Mouse (Mus musculus): Measurements from ENCODE around the gene C3. TPM values are rescaled to one million over a fixed set of nuclear protein-coding genes. Genes with fewer than 3 reads are reported as not detected.

The C3 gene
- 48.2 TPM for polyA plus RNA-seq (2014; fragmentation: Illumina TruSeq; extraction: RNeasy Lipid Tissue Mini Kit (QIAGEN cat#74804); ENCODE audit: low read depth, low replicate concordance)

GRCm38 (mm10) chr17:57228014-57228413 lies at the start of gene C3:
Gene C3, minus strand, starts transcription at chr17:57228136.

GRCm38 (mm10) chr17:57249186-57250181 lies 21.5 kb upstream of the C3 start, which contains the start of gene Trip10:
Gene Trip10, plus strand, starts transcription at chr17:57249455.

GRCm38 (mm10) chr17:57248201-57248699 lies 20.3 kb upstream of the C3 start, which contains the start of gene Gpr108:
Gene Gpr108, minus strand, starts transcription at chr17:57248446.

GRCm38 (mm10) chr17:57194041-57194507 lies 33.9 kb downstream of the C3 start, which contains the start of gene Tnfsf14:
Gene Tnfsf14, minus strand, starts transcription at chr17:57194177.

Other genes with a start within 250 kb of the C3 start
- 34.9 TPM for gene Acer1, start 246.0 kb downstream of the C3 start, polyA plus RNA-seq (2014; fragmentation: Illumina TruSeq; extraction: RNeasy Lipid Tissue Mini Kit (QIAGEN cat#74804); ENCODE audit: low read depth, low replicate concordance)
- gene Clpp, start 237.8 kb downstream of the C3 start, polyA plus RNA-seq (2014; fragmentation: Illumina TruSeq; extraction: RNeasy Lipid Tissue Mini Kit (QIAGEN cat#74804); ENCODE audit: low read depth, low replicate concordance), result 1.6 TPM
- 3.2 TPM for gene Alkbh7, start 230.8 kb downstream of the C3 start, polyA plus RNA-seq (2014; fragmentation: Illumina TruSeq; extraction: RNeasy Lipid Tissue Mini Kit (QIAGEN cat#74804); ENCODE audit: low read depth, low replicate concordance)
- not detected for gene Pspn, start 228.1 kb downstream of the C3 start, polyA plus RNA-seq (2014; fragmentation: Illumina TruSeq; extraction: RNeasy Lipid Tissue Mini Kit (QIAGEN cat#74804); ENCODE audit: low read depth, low replicate concordance)
- gene Gtf2f1, start 216.8 kb downstream of the C3 start, polyA plus RNA-seq (2014; fragmentation: Illumina TruSeq; extraction: RNeasy Lipid Tissue Mini Kit (QIAGEN cat#74804); ENCODE audit: low read depth, low replicate concordance), result 2.0 TPM
- not detected for gene Gm17949, start 216.7 kb downstream of the C3 start, polyA plus RNA-seq (2014; fragmentation: Illumina TruSeq; extraction: RNeasy Lipid Tissue Mini Kit (QIAGEN cat#74804); ENCODE audit: low read depth, low replicate concordance)
- gene Khsrp, start 196.6 kb downstream of the C3 start, polyA plus RNA-seq (2014; fragmentation: Illumina TruSeq; extraction: RNeasy Lipid Tissue Mini Kit (QIAGEN cat#74804); ENCODE audit: low read depth, low replicate concordance), result 8.6 TPM
- not detected for gene Slc25a41, start 186.5 kb downstream of the C3 start, polyA plus RNA-seq (2014; fragmentation: Illumina TruSeq; extraction: RNeasy Lipid Tissue Mini Kit (QIAGEN cat#74804); ENCODE audit: low read depth, low replicate concordance)
- 38.8 TPM for gene Crb3, start 169.0 kb downstream of the C3 start, polyA plus RNA-seq (2014; fragmentation: Illumina TruSeq; extraction: RNeasy Lipid Tissue Mini Kit (QIAGEN cat#74804); ENCODE audit: low read depth, low replicate concordance)
- 6.9 TPM for gene Slc25a23, start 168.3 kb downstream of the C3 start, polyA plus RNA-seq (2014; fragmentation: Illumina TruSeq; extraction: RNeasy Lipid Tissue Mini Kit (QIAGEN cat#74804); ENCODE audit: low read depth, low replicate concordance)
- 5.6 TPM for gene Dennd1c, start 149.6 kb downstream of the C3 start, polyA plus RNA-seq (2014; fragmentation: Illumina TruSeq; extraction: RNeasy Lipid Tissue Mini Kit (QIAGEN cat#74804); ENCODE audit: low read depth, low replicate concordance)
- 1.0 TPM for gene Tubb4a, start 140.4 kb downstream of the C3 start, polyA plus RNA-seq (2014; fragmentation: Illumina TruSeq; extraction: RNeasy Lipid Tissue Mini Kit (QIAGEN cat#74804); ENCODE audit: low read depth, low replicate concordance)
- 0.47 TPM for gene Tnfsf9, start 122.8 kb downstream of the C3 start, polyA plus RNA-seq (2014; fragmentation: Illumina TruSeq; extraction: RNeasy Lipid Tissue Mini Kit (QIAGEN cat#74804); ENCODE audit: low read depth, low replicate concordance)
- not detected for gene Cd70, start 78.4 kb downstream of the C3 start, polyA plus RNA-seq (2014; fragmentation: Illumina TruSeq; extraction: RNeasy Lipid Tissue Mini Kit (QIAGEN cat#74804); ENCODE audit: low read depth, low replicate concordance)
- gene Tnfsf14, start 34.0 kb downstream of the C3 start, polyA plus RNA-seq (2014; fragmentation: Illumina TruSeq; extraction: RNeasy Lipid Tissue Mini Kit (QIAGEN cat#74804); ENCODE audit: low read depth, low replicate concordance), result not detected
- gene Gpr108, start 20.3 kb upstream of the C3 start, polyA plus RNA-seq (2014; fragmentation: Illumina TruSeq; extraction: RNeasy Lipid Tissue Mini Kit (QIAGEN cat#74804); ENCODE audit: low read depth, low replicate concordance), result 2.0 TPM
- 6.3 TPM for gene Trip10, start 21.3 kb upstream of the C3 start, polyA plus RNA-seq (2014; fragmentation: Illumina TruSeq; extraction: RNeasy Lipid Tissue Mini Kit (QIAGEN cat#74804); ENCODE audit: low read depth, low replicate concordance)
- 1.7 TPM for gene Vav1, start 51.0 kb upstream of the C3 start, polyA plus RNA-seq (2014; fragmentation: Illumina TruSeq; extraction: RNeasy Lipid Tissue Mini Kit (QIAGEN cat#74804); ENCODE audit: low read depth, low replicate concordance)
- 14.3 TPM for gene Adgre1, start 130.6 kb upstream of the C3 start, polyA plus RNA-seq (2014; fragmentation: Illumina TruSeq; extraction: RNeasy Lipid Tissue Mini Kit (QIAGEN cat#74804); ENCODE audit: low read depth, low replicate concordance)